Mouse (Mus musculus): ENCODE results near the gene Naip6. TPM values are rescaled to one million over a fixed set of nuclear protein-coding genes. Genes with fewer than 3 reads are reported as not detected.
"Not testable (repeated sequence)": the region's sequence is repeated elsewhere in the genome, so short reads cannot be mapped to it uniquely, and the experiment has no call there.

Naip6 gene
- polyA plus RNA-seq, 1 experiment from 2014 or later, result 0.77 TPM

GRCm38 (mm10) chr13:100284611-100285010 lies 32.9 kb downstream of the Naip6 start:
- H3K4me2 ChIP-seq (replicated peaks; ENCODE audit: low read depth, low read length), result no peak overlapping the region
- H3K36me3 ChIP-seq (ENCODE audit: control insufficient read depth, insufficient read depth, low read length), result no peaks in the 10 kb centered on the region
- WGBS, result 89% methylated on average over 1 of the region's 1 CpGs
- H3K4me3 ChIP-seq (ENCODE audit: low read depth, low read length), result no peak overlapping the region
- H3K4me1 ChIP-seq (ENCODE audit: control insufficient read depth, insufficient read depth, low read length), result no peaks in the 10 kb centered on the region
- no peaks in the 10 kb centered on the region for H3K9me3 ChIP-seq (ENCODE audit: control insufficient read depth, low read depth, low read length)
- no peak overlapping the region for H3K27ac ChIP-seq (ENCODE audit: low read length)
- ATAC-seq (ENCODE audit: insufficient number of reproducible peaks, insufficient read depth, low FRiP score, low read depth), result no peak
- H3K27me3 ChIP-seq (ENCODE audit: control insufficient read depth, insufficient read depth, low read length), result no peaks in the 10 kb centered on the region
- H3K9ac ChIP-seq (replicated peaks; ENCODE audit: low read depth, low read length), result no peak overlapping the region

- ATAC-seq (ENCODE audit: insufficient number of reproducible peaks, insufficient read depth, low FRiP score, low read depth), result not testable (repeated sequence)
- no CpG with 5 or more reads among the region's 1 CpGs for WGBS
Observed at GRCm38 (mm10) chr13:100271474-100272132, 45.9 kb downstream of the Naip6 start.

DNA sequence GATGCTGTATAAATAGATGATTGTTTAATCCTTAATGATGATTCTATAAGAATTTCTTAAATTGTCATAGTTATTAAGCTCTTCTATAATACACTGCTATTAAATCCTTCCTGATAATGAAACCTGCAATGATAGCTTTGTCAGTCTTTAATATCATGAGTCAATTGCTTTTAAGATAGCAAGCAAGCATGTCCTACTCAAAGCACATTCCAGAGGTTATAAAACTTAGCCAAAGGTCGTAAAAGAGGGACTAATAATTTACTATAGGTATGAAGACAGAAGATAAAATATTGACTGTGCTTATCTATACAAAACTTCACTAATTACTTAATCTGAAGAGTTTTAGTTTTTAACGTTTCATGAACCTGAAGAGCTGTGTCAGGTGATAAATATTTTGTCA lies 60.5 kb downstream of the Naip6 start:
- not testable (repeated sequence) for ATAC-seq (ENCODE audit: insufficient number of reproducible peaks, insufficient read depth, low FRiP score, low read depth); H3K9ac ChIP-seq (replicated peaks; ENCODE audit: low read depth, low read length); H3K4me1 ChIP-seq (ENCODE audit: control insufficient read depth, insufficient read depth, low read length); H3K27ac ChIP-seq (ENCODE audit: low read length); H3K9me3 ChIP-seq (ENCODE audit: control insufficient read depth, low read depth, low read length); H3K4me2 ChIP-seq (replicated peaks; ENCODE audit: low read depth, low read length); H3K36me3 ChIP-seq (ENCODE audit: control insufficient read depth, insufficient read depth, low read length); H3K4me3 ChIP-seq (ENCODE audit: low read depth, low read length); H3K27me3 ChIP-seq (ENCODE audit: control insufficient read depth, insufficient read depth, low read length)
- WGBS, result 37% methylated on average over 2 of the region's 2 CpGs

More at GRCm38 (mm10) chr13:100271474-100272132, 45.9 kb downstream of the Naip6 start:
- H3K36me3 ChIP-seq (ENCODE audit: control insufficient read depth, insufficient read depth, low read length); H3K4me1 ChIP-seq (ENCODE audit: control insufficient read depth, insufficient read depth, low read length); H3K4me3 ChIP-seq (ENCODE audit: low read depth, low read length); H3K9me3 ChIP-seq (ENCODE audit: control insufficient read depth, low read depth, low read length); H3K27me3 ChIP-seq (ENCODE audit: control insufficient read depth, insufficient read depth, low read length); H3K9ac ChIP-seq (replicated peaks; ENCODE audit: low read depth, low read length); H3K27ac ChIP-seq (ENCODE audit: low read length); H3K4me2 ChIP-seq (replicated peaks; ENCODE audit: low read depth, low read length): not testable (repeated sequence)

DNA sequence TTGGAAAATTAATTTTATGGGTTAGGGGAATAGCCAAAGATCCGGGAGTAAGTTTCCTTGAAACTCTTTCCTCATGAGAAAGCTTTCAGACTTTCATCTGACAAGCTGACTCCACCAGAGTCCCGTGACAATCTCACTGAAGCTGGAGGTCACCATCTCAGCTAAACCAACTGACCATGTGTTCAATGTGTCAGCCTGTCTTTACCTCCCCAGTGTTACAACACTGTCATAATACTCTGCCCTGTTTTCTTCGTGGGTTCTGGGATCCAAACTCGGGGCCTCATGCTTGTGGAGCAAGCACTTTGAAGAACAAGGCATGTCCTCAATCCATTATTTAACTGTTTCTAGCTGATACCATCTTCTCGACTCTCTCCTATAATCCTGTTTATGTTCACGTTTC lies 61.5 kb downstream of the Naip6 start:
- H3K27ac ChIP-seq (ENCODE audit: low read length); H3K4me3 ChIP-seq (ENCODE audit: low read depth, low read length); H3K9ac ChIP-seq (replicated peaks; ENCODE audit: low read depth, low read length); H3K4me1 ChIP-seq (ENCODE audit: control insufficient read depth, insufficient read depth, low read length); H3K4me2 ChIP-seq (replicated peaks; ENCODE audit: low read depth, low read length); H3K9me3 ChIP-seq (ENCODE audit: control insufficient read depth, low read depth, low read length); H3K27me3 ChIP-seq (ENCODE audit: control insufficient read depth, insufficient read depth, low read length); H3K36me3 ChIP-seq (ENCODE audit: control insufficient read depth, insufficient read depth, low read length); ATAC-seq (ENCODE audit: insufficient number of reproducible peaks, insufficient read depth, low FRiP score, low read depth): not testable (repeated sequence)
- WGBS, result 81% methylated on average over 5 of the region's 6 CpGs

GRCm38 (mm10) chr13:100251897-100252296 lies 65.6 kb downstream of the Naip6 start:
- 91% methylated on average over 2 of the region's 2 CpGs for WGBS
- not testable (repeated sequence) for H3K4me2 ChIP-seq (replicated peaks; ENCODE audit: low read depth, low read length)

DNA sequence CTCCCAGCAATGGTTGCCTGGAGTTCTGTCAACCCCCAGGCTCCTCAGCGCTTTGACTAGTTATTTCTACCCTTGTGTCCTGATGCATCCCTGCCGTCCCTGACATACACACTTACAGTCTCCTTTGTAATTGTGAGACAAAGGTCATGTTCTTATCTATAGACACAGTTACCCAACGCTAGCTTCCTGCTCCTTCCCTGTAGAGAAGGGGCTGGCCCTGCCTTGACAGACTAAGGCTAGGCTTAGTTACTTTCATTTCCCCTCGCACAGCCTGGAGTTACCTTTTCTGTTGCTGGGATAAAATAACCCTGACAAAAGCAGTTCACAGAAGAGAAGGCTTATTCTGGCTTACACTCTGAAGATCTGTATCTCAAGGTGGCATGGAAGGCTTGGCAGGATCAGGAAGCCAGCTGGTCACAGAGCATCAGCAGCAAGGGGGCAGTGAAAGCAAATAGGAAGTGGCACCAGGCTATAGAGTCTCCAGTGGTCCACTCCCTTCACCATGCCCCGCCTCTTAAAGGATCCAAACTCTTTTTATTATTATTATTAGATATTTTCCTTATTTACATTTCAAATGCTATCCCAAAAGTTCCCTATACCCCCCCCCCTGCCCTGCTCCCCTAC lies 70.5 kb downstream of the Naip6 start:
- H3K27me3 ChIP-seq (ENCODE audit: control insufficient read depth, insufficient read depth, low read length); ATAC-seq (ENCODE audit: insufficient number of reproducible peaks, insufficient read depth, low FRiP score, low read depth); H3K27ac ChIP-seq (ENCODE audit: low read length); H3K9ac ChIP-seq (replicated peaks; ENCODE audit: low read depth, low read length); H3K4me1 ChIP-seq (ENCODE audit: control insufficient read depth, insufficient read depth, low read length); H3K36me3 ChIP-seq (ENCODE audit: control insufficient read depth, insufficient read depth, low read length); H3K4me2 ChIP-seq (replicated peaks; ENCODE audit: low read depth, low read length); H3K9me3 ChIP-seq (ENCODE audit: control insufficient read depth, low read depth, low read length); H3K4me3 ChIP-seq (ENCODE audit: low read depth, low read length): not testable (repeated sequence)
- WGBS, result 65% methylated on average over 5 of the region's 5 CpGs

More at GRCm38 (mm10) chr13:100251897-100252296, 65.6 kb downstream of the Naip6 start:
- H3K27ac ChIP-seq (ENCODE audit: low read length); H3K36me3 ChIP-seq (ENCODE audit: control insufficient read depth, insufficient read depth, low read length); H3K4me1 ChIP-seq (ENCODE audit: control insufficient read depth, insufficient read depth, low read length); H3K4me3 ChIP-seq (ENCODE audit: low read depth, low read length); H3K9ac ChIP-seq (replicated peaks; ENCODE audit: low read depth, low read length); H3K9me3 ChIP-seq (ENCODE audit: control insufficient read depth, low read depth, low read length); H3K27me3 ChIP-seq (ENCODE audit: control insufficient read depth, insufficient read depth, low read length); ATAC-seq (ENCODE audit: insufficient number of reproducible peaks, insufficient read depth, low FRiP score, low read depth): not testable (repeated sequence)

DNA sequence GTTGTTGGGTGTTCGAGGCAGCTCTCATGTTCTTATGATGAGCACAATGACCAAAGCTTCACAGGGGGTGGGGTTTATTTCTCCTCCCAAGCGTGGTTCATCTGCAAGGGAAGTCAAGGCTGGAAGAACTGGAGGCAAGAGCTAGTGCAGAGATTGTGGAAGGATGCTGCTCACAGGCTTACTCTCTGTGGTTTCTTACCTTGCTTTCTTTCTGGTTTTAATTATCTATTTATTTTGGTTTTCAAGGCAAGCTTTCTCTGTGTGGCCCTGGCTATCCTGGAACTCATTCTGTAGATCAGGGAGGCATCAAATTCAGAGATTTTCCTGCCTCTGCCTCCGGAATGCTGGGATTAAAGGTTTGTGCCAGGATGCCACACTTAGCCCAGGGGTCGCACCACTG lies 71.3 kb downstream of the Naip6 start, which contains the start of gene Naip5:
Gene Naip5 (minus strand): TSS at position 101 of the 400 bp plus-strand sequence.
- H3K36me3 ChIP-seq (ENCODE audit: control insufficient read depth, insufficient read depth, low read length); H3K4me2 ChIP-seq (replicated peaks; ENCODE audit: low read depth, low read length); ATAC-seq (ENCODE audit: insufficient number of reproducible peaks, insufficient read depth, low FRiP score, low read depth); H3K4me1 ChIP-seq (ENCODE audit: control insufficient read depth, insufficient read depth, low read length); H3K9ac ChIP-seq (replicated peaks; ENCODE audit: low read depth, low read length); H3K4me3 ChIP-seq (ENCODE audit: low read depth, low read length); H3K27me3 ChIP-seq (ENCODE audit: control insufficient read depth, insufficient read depth, low read length); H3K27ac ChIP-seq (ENCODE audit: low read length); H3K9me3 ChIP-seq (ENCODE audit: control insufficient read depth, low read depth, low read length): not testable (repeated sequence)
- WGBS, result 74% methylated on average over 4 of the region's 4 CpGs

- H3K9me3 ChIP-seq (ENCODE audit: control insufficient read depth, low read depth, low read length), result no peaks in the 10 kb centered on the region
- H3K4me1 ChIP-seq (ENCODE audit: control insufficient read depth, insufficient read depth, low read length), result no peaks in the 10 kb centered on the region
- H3K27ac ChIP-seq (ENCODE audit: low read length), result no peak overlapping the region
- H3K9ac ChIP-seq (replicated peaks; ENCODE audit: low read depth, low read length), result no peak overlapping the region
- H3K4me3 ChIP-seq (ENCODE audit: low read depth, low read length), result no peak overlapping the region
- H3K4me2 ChIP-seq (replicated peaks; ENCODE audit: low read depth, low read length), result no peak overlapping the region
- H3K36me3 ChIP-seq (ENCODE audit: control insufficient read depth, insufficient read depth, low read length), result no peaks in the 10 kb centered on the region
- ATAC-seq (ENCODE audit: insufficient number of reproducible peaks, insufficient read depth, low FRiP score, low read depth), result no peak
- H3K27me3 ChIP-seq (ENCODE audit: control insufficient read depth, insufficient read depth, low read length), result no peaks in the 10 kb centered on the region
Observed at GRCm38 (mm10) chr13:100243702-100244101, 73.8 kb downstream of the Naip6 start.

Data from stomach, embryonic 14.5 days (tissue).